ENCODE assay signal across 9 mouse cellular contexts in the genomic region with DNA sequence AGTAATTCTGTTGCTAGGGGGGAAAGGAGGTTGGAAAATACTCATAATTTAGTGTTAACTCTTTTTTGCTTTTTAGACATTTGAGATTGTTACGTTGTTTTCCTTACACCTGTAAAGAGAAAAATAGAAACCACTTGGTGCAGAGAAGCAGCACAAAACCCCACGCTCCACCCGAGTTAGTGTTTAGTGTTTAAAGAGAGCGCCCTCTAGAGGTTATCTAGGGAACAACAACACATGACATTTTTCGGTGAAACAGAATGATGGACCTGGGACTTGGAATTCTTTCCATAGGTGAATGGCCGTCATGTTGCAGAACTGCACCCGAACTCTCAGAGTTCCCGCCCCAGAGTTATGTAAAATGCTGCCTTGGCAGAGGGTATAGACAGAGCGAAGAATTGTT. TPM values are rescaled to one million over a fixed set of nuclear protein-coding genes. Genes with fewer than 3 reads are reported as not detected.
DNase-seq lines count a peak whose midpoint lies in the region; ATAC-seq lines count a peak whose summit lies in the region.
"Had no signal": no experiment of that assay in that cellular context is flagged by ENCODE, and none has a peak within 500 bp of the region (broad histone marks: within the 10 kb centered on the region; RNA-seq: fewer than 3 reads in every experiment).

No protein-coding gene starts in this region.

- no peaks in the 10 kb centered on the region for H3K27me3 ChIP-seq in forebrain, embryonic 14.5 days (replicated peaks; ENCODE audit: control insufficient read depth, insufficient read depth, low read length)
- H3K27me3 ChIP-seq in forebrain, embryonic 15.5 days: no peaks in the 10 kb centered on the region
- no peaks in the 10 kb centered on the region for H3K27me3 ChIP-seq in intestine, embryonic 16.5 days (replicated peaks; ENCODE audit: control insufficient read depth, insufficient read depth, low read length)

- no peak for ATAC-seq in forebrain, embryonic 14.5 days
- no peak for ATAC-seq in forebrain, embryonic 15.5 days (replicated peaks)
- peak; percentile 61; the same call in 1 of the 2 replicates for ATAC-seq in megakaryocyte progenitor cell, adult 5-6 weeks (replicated peaks; ENCODE audit: poor library complexity)
- ATAC-seq in intestine, embryonic 16.5 days: no peak

- H3K9me3 ChIP-seq in forebrain, embryonic 14.5 days (replicated peaks; ENCODE audit: control insufficient read depth, low read length): no peaks in the 10 kb centered on the region
- H3K9me3 ChIP-seq in forebrain, embryonic 15.5 days: no peaks in the 10 kb centered on the region
- H3K9me3 ChIP-seq in intestine, embryonic 16.5 days (ENCODE audit: control insufficient read depth, low read length): no peaks in the 10 kb centered on the region

- no peak overlapping the region for H3K27ac ChIP-seq in forebrain, embryonic 14.5 days (ENCODE audit: low read depth, low read length)
- no peak overlapping the region for H3K27ac ChIP-seq in forebrain, embryonic 15.5 days (replicated peaks)
- no peak overlapping the region for H3K27ac ChIP-seq in intestine, embryonic 16.5 days (ENCODE audit: low read length)

- H3K4me1 ChIP-seq in forebrain, embryonic 14.5 days (ENCODE audit: control insufficient read depth, insufficient read depth, low read length): no peaks in the 10 kb centered on the region
- H3K4me1 ChIP-seq in forebrain, embryonic 15.5 days: no peaks in the 10 kb centered on the region
- H3K4me1 ChIP-seq in intestine, embryonic 16.5 days (ENCODE audit: control insufficient read depth, insufficient read depth, low read length): no peaks in the 10 kb centered on the region

- peak; percentile 67 for DNase-seq in forebrain, embryonic 14.5 days (ENCODE audit: low spot score)
- DNase-seq in right cerebral cortex, adult 18-20 months: peak; percentile 29
- no peak for DNase-seq in right cerebral cortex, postnatal 4 days
- DNase-seq in cerebellum, postnatal 10 days: peak; percentile 77 to 86
- peak; percentile 68 to 79 for DNase-seq in kidney, postnatal 25 days

- H3K9ac ChIP-seq in forebrain, embryonic 14.5 days (ENCODE audit: low read length): no peak overlapping the region
- no peak overlapping the region for H3K9ac ChIP-seq in forebrain, embryonic 15.5 days (replicated peaks)
- H3K9ac ChIP-seq in intestine, embryonic 16.5 days (ENCODE audit: low read depth, low read length): no peak overlapping the region

- H3K4me2 ChIP-seq in forebrain, embryonic 14.5 days (ENCODE audit: low read length): no peak overlapping the region
- no peak overlapping the region for H3K4me2 ChIP-seq in forebrain, embryonic 15.5 days (replicated peaks)
- H3K4me2 ChIP-seq in intestine, embryonic 16.5 days (ENCODE audit: low read depth, low read length): no peak overlapping the region

- 28% methylated on average over 9 of the region's 9 CpGs for WGBS in forebrain, embryonic 14.5 days
- WGBS in forebrain, embryonic 15.5 days: 25% methylated on average over 9 of the region's 9 CpGs
- WGBS in intestine, embryonic 16.5 days: 25% methylated on average over 9 of the region's 9 CpGs

- no peaks in the 10 kb centered on the region for H3K36me3 ChIP-seq in forebrain, embryonic 14.5 days (ENCODE audit: control insufficient read depth, insufficient read depth, low read length)
- H3K36me3 ChIP-seq in forebrain, embryonic 15.5 days: no peaks in the 10 kb centered on the region
- no peaks in the 10 kb centered on the region for H3K36me3 ChIP-seq in intestine, embryonic 16.5 days (ENCODE audit: control insufficient read depth, insufficient read depth, low read length)

- no peak overlapping the region for H3K4me3 ChIP-seq in forebrain, embryonic 14.5 days (ENCODE audit: low read depth, low read length)
- no peak overlapping the region for H3K4me3 ChIP-seq in forebrain, embryonic 15.5 days
- H3K4me3 ChIP-seq in intestine, embryonic 16.5 days (ENCODE audit: low read length): no peak overlapping the region
- H3K4me3 ChIP-seq: myocyte had no signal

RNA-seq across cellular contexts. Expression of a gene that starts 13.1 kb away (rescaled TPM):
- not detected in 2 replicates for polyA plus RNA-seq in forebrain, embryonic 14.5 days (2014; fragmentation: Nextera tagmentation; extraction: Ambion mirVana)
- not detected in 2 replicates for polyA plus RNA-seq in forebrain, embryonic 15.5 days (2015; fragmentation: Nextera tagmentation; extraction: Ambion mirVana)
- 0.39 TPM in 1 of 2 replicates, not detected in the other for total RNA-seq in megakaryocyte progenitor cell, adult 5-6 weeks (2015)
- total RNA-seq in megakaryocyte progenitor cell, adult 5-6 weeks (2017): not detected in 2 replicates
- polyA plus RNA-seq in intestine, embryonic 16.5 days (2015; fragmentation: Nextera tagmentation; extraction: Ambion mirVana): 0.13 TPM in 1 of 2 replicates, not detected in the other
- polyA plus RNA-seq: myocyte had no signal

RNA-seq across cellular contexts. Expression of a gene that starts 42.5 kb away (rescaled TPM):
- polyA plus RNA-seq in forebrain, embryonic 14.5 days (2014; fragmentation: Nextera tagmentation; extraction: Ambion mirVana): not detected in 2 replicates
- not detected in 2 replicates for polyA plus RNA-seq in forebrain, embryonic 15.5 days (2015; fragmentation: Nextera tagmentation; extraction: Ambion mirVana)
- total RNA-seq in megakaryocyte progenitor cell, adult 5-6 weeks (2015): 1.4 and 1.6 TPM in 2 replicates
- 1.2 TPM in 2 replicates for total RNA-seq in megakaryocyte progenitor cell, adult 5-6 weeks (2017)
- 0.64 and 1.1 TPM in 2 replicates for polyA plus RNA-seq in intestine, embryonic 16.5 days (2015; fragmentation: Nextera tagmentation; extraction: Ambion mirVana)
- polyA plus RNA-seq: myocyte had no signal

RNA-seq across cellular contexts. Expression of a gene that starts 54.2 kb away (rescaled TPM):
- polyA plus RNA-seq in forebrain, embryonic 14.5 days (2014; fragmentation: Nextera tagmentation; extraction: Ambion mirVana): 0.36 and 1.1 TPM in 2 replicates
- 0.66 and 0.79 TPM in 2 replicates for polyA plus RNA-seq in forebrain, embryonic 15.5 days (2015; fragmentation: Nextera tagmentation; extraction: Ambion mirVana)
- total RNA-seq in megakaryocyte progenitor cell, adult 5-6 weeks (2015): 0.27 TPM in 1 of 2 replicates, not detected in the other
- total RNA-seq in megakaryocyte progenitor cell, adult 5-6 weeks (2017): not detected in 2 replicates
- polyA plus RNA-seq in intestine, embryonic 16.5 days (2015; fragmentation: Nextera tagmentation; extraction: Ambion mirVana): 1.5 and 1.8 TPM in 2 replicates
